Mouse (Mus musculus) ES-Bruce4 (cell line): ENCODE data around the gene Sgce.

Experiments
- CTCF ChIP-seq: IDR thresholded peaks from one replicate; pipeline ENCODE4 v1.8.1; 2011; ENCODE audit warnings: low read depth, low read length
- EP300 ChIP-seq: IDR thresholded peaks from 2 replicates; pipeline ENCODE4 v1.6.1; 2011; ENCODE audit warnings: low read depth, low read length; ENCODE audit not compliant: insufficient read depth
- POLR2A ChIP-seq: IDR thresholded peaks from one replicate; pipeline ENCODE4 v1.8.1; 2011; ENCODE audit warnings: low read length; ENCODE audit not compliant: insufficient read depth

DNA sequence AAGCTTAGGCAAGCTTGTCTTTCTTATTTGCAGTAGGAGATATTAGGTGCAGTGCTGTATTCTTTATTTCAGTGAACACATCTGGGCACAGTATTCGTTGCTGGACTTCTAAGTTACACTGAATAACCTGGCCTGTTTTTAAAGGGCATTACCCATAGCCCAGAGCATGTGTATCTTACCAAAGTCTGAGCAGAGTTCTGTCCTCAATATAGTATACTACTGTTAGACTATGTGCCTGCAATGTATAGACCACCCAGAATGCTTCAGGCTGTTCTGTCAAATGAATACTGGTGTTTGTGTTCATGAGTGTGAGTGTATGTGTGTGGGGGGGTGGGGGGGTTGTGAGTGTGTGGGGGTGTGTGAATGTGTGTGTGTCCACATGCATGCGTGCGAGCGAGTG lies 91.1 kb downstream of the Sgce start:
- TF ChIP-seq CTCF (no peak), POLR2A (no peak), EP300 (no peak)
